Mouse (Mus musculus) retina, postnatal 7 days (tissue): Measurements from ENCODE around the gene Pabpc4l.
"Not testable (repeated sequence)": the region's sequence is repeated elsewhere in the genome, so short reads cannot be mapped to it uniquely, and the experiment has no call there.

Experiments
- DNase-seq: peaks from one replicate; pipeline ENCODE4 v3.0.0-alpha.2; 2012; ENCODE audit warnings: low read depth, low spot score

Gene Pabpc4l

GRCm38 (mm10) chr3:46447481-46448265 is at the start of gene Pabpc4l:
Gene Pabpc4l (minus strand): TSS chr3:46448219.
- DNase-seq = peak; percentile 8

GRCm38 (mm10) chr3:46490989-46491259 is 42.9 kb upstream of the Pabpc4l start:
- no peak for DNase-seq

- DNase-seq = no peak
These were observed 42.3 kb upstream of the Pabpc4l start for GRCm38 (mm10) chr3:46490132-46490988.

GRCm38 (mm10) chr3:46486091-46486490 is 38.1 kb upstream of the Pabpc4l start:
- DNase-seq = not testable (repeated sequence)

- DNase-seq = no peak
These were observed 180 bp upstream of the Pabpc4l start for GRCm38 (mm10) chr3:46448266-46448532.

GRCm38 (mm10) chr3:46431416-46431815 is 16.6 kb downstream of the Pabpc4l start:
- no peak for DNase-seq
